Mouse (Mus musculus) lung, postnatal 4 days (tissue): Measurements from ENCODE around the gene Slc22a1.
A peak's percentile ranks its signal among the peaks of the same experiment; 100 is the strongest.

ENCODE experiments used
- DNase-seq, 2 experiments: peaks; one replicate each; pipeline ENCODE4 v3.0.0; 2021

Slc22a1 gene

DNA sequence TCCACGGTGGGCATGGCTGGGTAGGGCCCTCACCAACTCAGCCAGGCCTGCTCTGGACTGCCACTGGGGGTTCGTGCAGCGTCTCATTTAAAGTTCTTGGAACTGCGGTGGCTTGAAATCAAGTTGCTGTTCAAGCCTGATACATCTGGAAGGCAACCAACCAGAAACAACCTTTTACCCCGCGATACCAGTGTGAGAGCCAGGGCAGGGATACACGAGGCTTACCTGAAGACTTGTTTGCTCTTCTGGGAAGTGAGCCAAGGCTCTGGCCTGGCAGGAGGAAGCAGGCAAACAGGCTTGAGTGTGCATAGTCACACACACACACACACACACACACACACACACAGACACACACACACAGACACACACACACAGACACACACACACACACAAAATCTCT is at the start of gene Slc22a1:
Slc22a1 (minus strand) TSS at position 184 of the 400 bp plus-strand sequence.
- peak; percentile 58 to 81 for DNase-seq

DNA sequence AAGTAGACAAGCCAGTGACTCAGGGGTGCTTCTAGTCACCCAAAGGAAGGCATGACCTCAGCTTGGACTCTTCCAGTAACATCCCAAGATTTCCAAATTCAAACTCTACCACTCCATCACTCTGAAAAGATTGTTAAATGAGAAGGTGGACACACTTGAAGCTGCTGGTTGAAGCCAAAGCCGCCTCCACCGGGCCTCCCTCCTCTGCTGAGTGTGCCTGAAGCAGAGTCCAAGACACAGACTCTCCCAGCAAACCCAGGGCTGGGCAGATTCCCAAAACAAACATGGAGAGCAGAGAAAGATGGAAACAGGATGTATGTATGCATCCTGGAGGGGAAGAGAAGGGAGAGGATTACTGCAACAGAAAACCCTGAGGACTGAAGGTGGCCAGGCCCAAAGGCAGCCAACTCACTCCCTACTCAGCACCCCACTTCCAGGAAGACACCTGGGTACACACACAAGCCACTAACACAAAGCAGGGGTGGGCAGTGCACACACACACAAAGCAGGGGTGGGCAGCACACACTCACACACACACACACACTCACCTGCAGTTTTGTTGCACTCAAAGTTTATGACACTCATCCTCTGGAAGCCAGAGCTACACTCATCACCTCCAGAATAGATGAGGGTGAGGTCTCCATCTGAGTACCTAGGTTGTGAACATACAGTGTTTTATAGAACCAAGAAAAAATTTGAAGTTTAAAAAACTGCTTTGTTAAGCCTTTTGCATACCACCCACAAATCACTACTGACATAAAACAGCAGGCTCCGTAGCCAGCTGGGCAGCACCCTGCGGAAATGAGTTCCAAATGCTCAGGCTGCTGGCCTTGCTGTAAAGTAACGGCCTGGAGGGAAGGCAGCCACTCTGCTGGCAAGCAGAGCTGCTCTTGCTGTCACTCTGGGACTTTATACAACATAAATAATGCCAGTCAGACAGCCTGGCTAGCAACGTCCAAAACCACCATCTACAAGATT is 49.4 kb upstream of the Slc22a1 start:
- DNase-seq = peak; percentile 62 to 83

DNA sequence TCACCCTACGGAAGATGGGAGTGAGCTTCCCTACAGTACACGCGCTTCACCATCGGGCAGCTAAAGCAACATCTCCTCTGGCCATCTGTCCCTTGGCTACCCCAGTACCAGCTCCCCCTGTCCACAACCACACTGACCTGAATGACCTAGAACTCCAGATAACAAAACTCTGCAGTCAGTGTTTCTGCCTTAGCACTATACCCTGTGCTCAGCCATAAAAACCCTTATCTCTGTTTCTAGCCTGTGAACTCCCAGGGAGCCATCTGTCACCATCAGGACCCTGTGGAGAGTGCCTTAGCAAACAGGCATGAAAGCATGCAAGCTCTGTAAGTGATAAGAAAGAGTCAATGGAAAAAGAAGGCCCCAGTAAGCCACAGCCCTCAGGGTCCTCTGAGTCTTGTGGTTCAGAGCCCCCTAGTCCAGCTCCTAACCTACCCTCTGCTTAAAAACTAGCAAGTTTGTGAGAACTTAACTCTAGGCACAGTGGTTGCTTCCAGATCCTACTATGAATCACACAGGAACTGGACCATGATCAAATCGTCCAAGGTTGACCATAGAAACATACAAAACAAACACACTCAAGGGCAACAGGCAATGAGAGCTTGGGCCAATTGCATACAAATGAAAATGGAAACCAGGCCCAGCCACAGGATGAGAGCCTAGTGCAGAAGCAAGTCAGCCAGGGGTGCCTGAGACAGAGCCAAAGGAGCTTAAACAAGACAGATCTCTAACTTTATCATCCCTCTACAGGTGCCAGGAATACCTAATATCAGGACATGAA is 48.5 kb upstream of the Slc22a1 start:
- DNase-seq = peak; percentile 39 to 43

DNA sequence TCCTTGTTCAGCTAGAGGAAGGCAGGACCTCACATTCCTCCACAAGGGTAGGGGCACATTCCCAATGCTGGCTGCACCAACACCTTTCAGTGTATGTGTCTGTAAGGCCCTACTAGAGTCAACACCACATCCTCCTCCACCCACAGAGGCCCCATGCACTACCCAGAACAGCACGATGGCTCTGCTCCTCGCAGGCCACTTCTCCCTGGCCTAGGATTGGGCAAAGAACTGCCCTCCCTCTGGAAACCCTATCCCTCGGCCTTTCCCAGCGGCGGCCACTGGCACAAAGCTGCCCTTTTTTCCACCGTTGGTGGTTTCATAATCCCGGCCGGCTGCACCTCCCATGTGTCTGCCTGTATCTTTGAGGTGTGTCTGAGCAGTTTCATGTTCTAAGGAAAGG is 47.0 kb upstream of the Slc22a1 start:
- DNase-seq = peak; percentile 36 to 48

DNA sequence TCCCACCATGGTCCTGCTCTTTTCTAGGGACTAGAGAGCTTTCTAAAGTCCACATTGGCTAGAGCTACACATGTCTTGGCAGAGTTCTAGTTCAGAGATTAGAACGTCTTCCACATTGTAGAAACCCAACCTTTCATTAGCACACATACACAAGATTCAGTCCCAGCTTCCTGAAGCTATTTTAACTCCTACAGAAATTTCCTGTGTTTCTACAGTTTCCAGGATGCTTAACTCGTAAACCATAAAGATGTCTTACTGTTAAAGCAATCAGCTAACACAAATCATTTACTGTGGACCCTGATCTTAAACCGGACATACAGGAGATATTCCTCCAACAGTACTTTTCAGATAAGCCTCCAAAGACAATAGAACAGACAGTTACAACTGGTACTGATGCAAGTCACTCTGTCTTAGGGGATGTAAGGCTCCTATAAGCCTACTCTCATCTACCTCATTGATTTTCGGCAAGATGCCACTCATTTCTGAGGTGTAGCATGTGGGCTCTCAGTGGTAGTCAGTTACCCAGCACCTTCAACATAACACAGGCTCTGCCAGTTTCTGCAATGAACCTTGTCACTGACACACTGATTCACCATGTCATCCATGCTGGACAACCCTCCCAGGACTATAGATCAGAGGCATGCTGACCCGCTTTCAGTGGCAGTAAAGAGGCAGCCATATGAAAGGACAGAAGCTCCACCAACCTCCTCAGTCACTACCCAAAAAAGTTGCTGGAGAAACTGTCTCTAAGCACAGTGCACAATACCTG is 45.7 kb upstream of the Slc22a1 start:
- DNase-seq = no peak

DNA sequence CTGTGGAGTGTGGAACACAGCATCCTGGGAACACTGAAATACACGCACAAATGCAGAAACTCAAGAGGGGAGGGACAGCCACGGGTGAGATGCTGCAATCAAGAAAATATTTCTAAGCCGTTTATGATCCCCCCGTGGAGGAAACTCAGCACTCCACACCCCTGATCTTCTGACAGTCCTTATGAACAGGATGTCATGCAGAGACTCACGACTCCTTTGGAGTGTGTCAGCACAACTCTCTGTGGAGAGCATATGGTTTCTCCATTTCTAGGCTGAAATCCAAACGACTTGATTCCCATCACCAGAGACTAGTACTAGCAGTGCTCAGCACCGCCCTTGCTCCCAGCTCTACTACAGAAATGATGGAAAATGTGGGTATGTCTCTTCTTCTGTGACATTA is 42.6 kb upstream of the Slc22a1 start:
- no peak for DNase-seq

DNA sequence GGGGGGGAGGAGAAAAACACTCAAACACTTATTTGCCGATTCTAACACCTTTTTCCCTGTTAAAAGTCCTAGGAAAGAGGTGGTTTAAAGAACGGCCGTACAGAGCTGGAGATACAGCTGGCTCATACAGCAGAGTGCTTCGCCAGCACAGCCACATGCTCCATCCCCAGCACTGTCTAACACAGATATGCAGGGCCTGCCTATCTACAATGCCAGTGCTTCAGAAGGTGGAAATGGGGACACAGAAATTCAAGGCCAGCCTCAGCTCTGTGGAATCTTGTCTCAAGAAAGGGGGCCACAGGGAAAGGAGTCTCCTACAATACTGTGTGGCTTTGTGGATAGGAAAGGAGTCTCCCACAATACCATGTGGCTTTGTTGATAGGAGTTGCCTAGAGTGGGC is 41.8 kb upstream of the Slc22a1 start:
- DNase-seq = no peak

DNA sequence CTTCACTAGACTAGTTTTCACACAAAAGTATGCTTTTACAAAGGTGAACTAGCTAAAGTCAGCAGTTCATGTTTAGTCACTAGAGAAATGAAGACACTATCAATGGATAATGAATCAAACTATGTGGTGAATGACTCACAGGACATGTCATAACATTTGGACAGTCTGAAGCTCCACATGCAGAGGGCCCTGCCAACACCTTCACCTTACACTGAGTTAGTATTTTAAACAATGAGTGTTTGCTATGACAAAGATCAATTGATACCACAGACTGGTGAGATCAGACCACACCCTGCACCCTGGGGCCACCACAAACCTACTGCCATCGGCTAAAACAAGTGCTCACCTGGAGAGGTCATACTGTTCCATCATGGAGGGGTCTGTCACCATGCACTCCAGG is 39.4 kb upstream of the Slc22a1 start:
- DNase-seq = no peak

DNA sequence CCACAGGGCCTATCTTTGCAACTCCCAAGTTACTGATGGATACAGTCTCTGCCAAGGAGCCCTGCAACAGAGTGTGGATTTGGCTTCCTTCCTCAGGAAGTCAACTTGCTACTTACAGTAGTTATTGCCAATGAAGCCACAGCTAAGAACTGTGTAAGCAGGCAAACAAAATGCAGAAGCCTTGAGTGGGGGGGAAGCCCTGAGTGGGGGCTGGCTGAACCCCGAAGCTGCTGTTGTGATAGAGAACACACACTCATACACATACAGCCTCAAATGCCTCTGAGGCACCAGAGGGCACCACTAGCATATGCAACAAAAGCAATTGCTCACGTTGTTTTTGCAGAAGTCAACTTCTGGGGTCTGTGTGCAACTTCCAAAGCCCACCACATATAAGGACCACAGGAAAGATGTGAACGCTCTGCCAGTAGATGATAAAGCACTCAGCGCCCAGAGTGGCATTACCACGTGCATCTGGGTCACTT is 38.5 kb upstream of the Slc22a1 start:
- DNase-seq = peak; percentile 36 to 59

DNA sequence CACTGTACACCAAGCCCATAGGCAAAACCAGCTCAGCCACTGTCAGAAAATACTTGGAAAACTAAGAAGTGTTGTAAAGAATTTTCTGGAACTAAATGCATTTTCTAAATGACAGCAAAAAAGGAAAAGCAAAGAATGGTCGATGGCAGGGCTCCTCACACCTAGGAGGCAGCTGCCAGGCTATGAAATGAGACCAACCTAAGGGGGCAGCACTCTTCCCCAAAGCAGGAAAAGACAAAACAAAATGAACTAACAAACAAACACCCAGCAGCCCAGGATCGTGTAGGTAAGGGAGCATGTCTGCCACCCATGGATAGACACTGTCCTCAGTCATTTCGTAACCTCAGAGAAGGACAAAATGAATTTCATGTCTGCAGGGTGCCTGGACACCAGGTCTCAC is 37.4 kb upstream of the Slc22a1 start:
- DNase-seq = no peak

DNA sequence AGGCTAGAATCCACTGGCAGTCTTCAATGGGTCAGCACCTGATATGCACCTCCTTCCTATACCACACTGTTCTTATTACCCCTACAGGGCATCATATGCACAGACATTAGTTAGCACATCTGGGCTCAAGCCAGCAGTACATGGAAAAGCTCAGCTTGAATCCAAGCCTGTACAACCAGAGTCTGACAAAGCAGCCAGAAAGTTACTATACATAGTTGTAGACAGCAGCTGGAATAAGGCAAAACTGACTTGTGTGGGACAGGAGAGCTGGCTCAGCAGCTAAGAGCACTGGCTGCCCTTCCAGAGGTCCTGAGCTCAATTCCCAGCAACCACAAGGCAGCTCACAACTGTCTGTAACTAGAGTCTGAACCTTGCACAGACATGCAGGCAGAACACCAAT is 36.6 kb upstream of the Slc22a1 start:
- DNase-seq = no peak

DNA sequence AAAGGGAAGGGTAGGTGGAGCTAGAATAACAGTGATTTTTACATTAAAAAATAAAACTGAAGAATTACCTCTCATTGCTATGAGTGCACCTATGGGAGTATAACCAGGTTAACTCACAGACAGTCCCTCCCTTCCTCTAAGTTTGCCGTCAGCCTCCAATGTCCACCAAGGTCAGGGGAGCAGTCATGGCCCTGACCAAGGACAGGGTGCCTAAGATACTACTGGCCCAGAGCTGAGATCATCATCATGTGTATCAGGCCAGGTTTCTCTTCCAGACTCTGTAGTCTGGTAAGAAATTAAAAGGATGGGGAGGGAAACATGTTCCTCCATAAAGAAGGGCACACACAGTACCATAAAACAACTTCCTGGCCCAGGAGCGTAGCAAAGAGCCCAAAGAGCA is 35.3 kb upstream of the Slc22a1 start:
- no peak for DNase-seq

DNA sequence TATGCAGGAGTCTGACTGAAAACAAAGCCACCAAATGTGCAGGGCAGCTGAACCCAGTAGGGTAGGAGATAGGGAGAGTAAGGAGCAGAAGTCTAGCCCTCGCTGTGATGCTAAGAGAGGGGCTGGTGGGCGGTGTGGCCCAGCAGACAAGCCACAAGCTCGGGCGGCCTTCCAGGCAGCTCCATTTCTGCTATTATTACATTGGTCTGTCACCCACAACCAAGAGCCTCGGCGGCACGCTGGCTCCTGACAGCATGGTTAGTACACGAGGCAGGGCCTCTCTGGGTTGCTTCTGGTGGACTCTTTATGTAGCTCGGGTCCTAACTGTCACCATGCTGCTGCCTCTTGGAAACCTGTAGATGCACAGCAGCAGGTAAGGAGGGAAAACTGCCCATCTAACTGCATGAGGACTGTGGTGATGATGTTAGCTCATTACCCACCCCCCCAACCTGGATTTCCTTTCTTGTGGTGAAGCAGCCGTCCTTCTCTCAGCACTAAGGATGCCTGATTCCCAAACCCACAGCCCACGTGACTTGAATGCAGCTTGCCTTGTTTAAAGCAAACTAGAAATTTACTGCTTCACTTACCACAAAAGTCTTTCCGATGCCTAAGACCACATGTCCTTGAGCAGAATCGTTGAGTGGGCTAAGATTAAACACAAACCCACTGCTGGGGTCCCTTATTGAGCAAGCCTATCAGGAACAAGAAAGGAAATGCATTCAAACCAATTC is 34.6 kb upstream of the Slc22a1 start:
- no peak for DNase-seq

DNA sequence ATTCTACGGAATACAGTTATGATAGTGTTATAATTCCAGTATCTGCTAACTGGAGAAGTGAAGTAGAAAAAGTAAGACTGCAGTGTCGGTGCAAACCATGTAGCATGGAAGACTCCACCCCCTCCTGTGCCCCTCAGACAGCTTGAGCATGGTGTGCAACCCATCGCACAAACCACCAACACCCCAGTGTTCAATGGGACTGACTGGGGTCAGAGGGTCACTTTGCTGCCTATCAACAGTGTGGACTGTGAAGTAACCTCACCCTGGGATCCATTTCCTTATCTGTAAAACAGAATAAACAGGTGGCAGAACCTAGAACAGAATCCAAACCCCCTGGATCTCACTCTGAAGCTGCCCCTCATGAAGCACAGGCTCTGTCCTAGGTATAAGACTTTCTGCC is 32.8 kb upstream of the Slc22a1 start:
- no peak for DNase-seq

DNA sequence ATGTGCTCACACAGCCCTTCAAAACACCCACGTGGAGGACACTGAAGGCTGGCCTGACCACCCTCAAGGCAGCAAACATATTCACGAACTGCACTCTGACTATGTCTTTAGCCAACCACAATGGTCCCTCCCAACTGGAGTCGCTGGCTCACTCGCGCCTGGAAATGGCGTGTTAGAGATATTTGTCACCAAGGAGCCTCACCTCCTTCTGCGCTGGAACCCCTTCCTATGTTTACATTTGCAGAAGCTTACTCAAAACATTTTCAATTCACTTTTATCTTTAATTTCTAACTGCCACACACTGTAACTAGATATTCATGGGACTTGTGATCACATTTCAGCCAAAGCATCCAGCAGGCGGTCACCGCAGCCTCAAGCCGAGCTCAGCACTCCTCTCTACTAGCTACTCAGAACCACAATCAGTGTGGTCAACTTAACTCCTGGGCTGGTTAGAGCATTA is 31.0 kb upstream of the Slc22a1 start:
- DNase-seq = peak; percentile 40 to 70

DNA sequence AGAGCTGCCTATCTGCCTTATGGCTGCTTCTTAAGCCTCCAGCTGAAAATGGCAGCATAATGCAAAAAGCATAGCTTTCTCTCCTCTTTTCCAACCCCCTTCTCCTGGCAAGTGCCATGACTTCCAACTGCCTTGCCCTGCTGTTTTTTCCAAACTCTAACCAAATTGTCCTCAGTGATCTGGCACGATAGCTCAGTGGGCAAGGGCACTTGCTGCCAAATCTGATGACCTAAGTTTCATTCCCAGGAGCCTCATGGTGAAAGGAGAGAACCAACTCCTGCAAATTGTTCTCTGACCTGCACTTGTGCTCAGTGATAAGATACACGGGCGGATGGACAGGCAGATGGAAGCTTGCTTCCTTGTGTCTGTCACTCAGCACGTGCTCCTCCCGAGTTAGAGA is 27.3 kb upstream of the Slc22a1 start:
- no peak for DNase-seq

DNA sequence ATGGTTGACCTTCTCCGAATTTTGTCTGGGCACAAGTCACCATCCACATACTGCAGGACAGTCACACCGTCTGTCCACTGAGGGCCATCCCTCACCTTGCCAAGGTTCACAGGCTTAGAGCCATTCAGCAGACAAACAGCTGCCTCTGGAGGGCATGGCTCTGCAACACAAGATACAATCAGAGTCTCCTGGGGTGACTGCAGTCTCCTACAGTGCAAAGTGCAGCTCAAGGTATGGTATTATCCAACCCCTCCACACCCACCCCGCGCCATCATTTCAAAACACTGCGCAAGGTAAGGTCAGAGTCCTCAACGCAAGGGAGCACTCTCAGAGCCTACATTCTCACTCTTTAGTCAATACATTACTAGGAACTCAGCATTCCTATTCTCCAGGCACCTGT is 24.7 kb upstream of the Slc22a1 start:
- DNase-seq = no peak

DNA sequence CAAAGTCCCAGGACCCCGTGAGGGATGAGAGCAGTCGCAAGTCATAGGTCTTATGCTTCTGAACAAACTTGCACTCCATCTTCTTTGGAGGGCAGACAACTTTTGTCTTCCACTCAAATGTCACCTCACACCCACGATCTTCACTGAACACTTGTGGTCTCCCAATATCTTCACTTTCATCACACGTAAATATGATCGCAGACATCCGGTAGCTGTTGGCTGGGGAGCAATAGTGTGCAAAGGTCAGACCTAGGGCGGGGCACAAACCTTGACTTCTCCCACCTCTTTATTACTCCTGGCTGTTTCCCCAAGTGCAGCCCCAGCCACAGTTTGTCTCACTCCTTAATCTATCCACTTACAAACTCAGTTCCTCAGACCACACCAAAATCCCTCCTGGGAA is 16.3 kb upstream of the Slc22a1 start:
- DNase-seq = no peak

DNA sequence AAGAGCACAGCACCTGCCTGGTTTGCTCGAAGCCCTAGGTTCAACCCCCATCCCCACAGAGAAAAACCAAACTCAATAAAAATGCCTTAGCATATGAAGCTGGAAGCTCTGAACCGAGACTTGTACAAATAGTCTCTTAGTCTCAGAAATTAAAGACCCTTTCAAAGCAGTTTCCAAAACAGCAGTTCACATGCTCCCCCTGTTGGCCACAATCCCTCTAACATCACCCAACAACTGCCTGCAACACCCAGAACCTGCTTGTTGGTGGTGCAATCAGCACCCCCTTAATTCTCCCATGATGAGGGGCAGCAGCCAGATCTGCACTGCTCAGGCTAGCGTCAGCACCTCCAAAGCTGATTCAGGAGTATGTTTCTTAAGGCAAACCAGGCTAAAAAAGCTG is 13.9 kb upstream of the Slc22a1 start:
- peak in 1 of 2 experiments; percentile 64 for DNase-seq

DNA sequence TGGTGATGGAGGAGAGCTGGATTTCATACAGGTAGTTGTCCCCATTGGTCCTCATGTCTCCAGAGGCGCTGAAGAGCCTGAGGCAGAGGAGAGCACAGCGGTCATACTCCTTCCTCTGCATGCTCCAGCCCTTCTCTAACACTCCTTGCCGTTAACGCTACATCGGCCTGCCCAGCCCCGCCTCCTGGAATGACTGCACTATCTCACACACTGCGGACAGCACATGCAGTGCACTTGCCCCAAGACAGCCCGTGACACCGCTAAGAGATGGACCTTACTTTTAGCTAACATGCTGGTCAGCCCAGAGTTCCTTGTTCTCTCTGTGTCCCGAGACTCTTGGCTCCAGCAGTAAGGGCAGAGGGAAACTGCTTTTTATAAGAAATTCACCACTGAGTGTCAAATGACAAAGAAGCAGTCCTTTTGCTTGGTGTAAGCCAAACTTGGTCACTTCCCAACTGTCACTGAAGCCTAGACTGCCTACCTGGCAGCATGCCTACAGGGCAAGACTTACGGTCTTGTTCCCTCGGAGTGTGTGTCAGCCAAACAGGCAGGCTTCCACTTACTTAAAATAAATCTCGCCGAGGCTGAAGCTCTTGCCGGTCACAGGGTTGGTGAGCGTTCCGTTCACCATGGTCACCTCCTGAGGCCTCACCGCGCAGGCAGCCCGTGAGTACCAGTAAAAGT is 12.9 kb upstream of the Slc22a1 start:
- DNase-seq = peak; percentile 52 to 76

DNA sequence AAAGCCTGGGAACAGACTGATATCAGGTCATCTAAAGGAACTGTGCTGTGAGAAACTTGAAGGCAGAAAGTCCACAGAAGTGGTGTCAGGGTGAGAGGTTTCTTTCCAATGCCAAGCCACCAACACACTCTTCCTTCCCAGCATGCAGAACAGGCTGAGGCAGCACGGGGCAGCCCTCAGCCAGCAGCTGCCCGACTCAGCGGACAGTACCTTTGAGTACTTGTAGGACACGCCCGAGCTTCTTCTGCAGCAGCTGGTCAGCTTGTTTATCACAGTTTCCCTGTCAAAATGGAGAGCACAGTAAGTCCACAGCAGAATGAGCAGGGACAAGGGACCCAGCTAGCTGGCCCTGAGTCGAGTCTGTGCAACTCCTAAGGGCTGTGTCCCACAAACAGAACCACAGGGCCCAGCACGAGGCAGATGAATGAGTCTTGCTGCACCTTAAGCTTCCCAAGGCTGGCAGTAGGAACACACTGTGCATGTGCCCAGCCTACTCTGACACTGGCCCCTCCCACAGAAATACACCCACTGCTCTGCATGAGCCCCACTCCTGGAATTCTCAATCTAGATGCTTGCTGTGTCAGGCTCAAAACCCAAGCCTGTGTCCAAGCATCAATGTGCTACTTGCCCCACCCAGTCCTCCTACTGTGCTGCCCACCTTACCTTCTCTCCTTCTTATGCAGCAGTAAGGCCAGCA is 9.4 kb upstream of the Slc22a1 start:
- DNase-seq = no peak
